Mouse (Mus musculus) small intestine, adult 2 months (tissue): ENCODE results near the gene Cd70.

Experiments used
- CTCF ChIP-seq: fragments of 200-500 bp; IDR thresholded peaks from 2 replicates; pipeline ENCODE4 v1.5.1; 2012; ENCODE audit warnings: low read depth, mild to moderate bottlenecking, control low read depth, inconsistent platforms, low read length, moderate library complexity, mixed read lengths; ENCODE audit not compliant: insufficient replicate concordance, insufficient read length; ENCODE audit errors: extremely low read depth
- POLR2A ChIP-seq: fragments of 200-500 bp; IDR thresholded peaks from 2 replicates; pipeline ENCODE4 v1.6.1; 2012; ENCODE audit warnings: low read depth, mild to moderate bottlenecking, control low read depth, inconsistent platforms, low read length, moderate library complexity

GRCm38 (mm10) chr17:57108666-57109171 is 40.9 kb downstream of the Cd70 start:
- TF ChIP-seq CTCF (no peak), POLR2A (no peak)
